In the genomic region with DNA sequence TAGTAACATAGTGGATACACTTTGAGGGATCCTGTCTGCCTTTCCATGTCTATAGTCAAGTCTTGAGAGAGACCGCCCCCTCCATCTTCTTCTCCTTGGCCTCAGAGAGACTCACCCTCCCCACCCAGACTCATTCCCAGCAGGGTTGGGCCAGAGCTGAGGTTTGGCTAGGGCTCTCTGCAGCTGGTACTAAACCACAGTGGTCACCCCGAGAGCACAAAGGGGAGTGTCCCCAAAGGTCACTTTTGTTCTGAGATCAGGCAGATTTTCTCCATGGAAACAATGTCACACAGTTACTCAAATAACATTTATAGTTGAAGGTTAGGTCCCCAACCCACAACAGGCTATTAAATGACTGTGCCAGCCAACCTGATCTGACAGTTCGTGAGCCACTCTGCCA, we compare ENCODE assay signal across 15 mouse cellular contexts. TPM values are rescaled to one million over a fixed set of nuclear protein-coding genes. Genes with fewer than 3 reads are reported as not detected.
"Had no signal": no experiment of that assay in that cellular context is flagged by ENCODE, and none has a peak within 500 bp of the region (broad histone marks: within the 10 kb centered on the region; RNA-seq: fewer than 3 reads in every experiment).

No protein-coding gene starts in this region.

- H3K9ac ChIP-seq: liver, embryonic 15.5 days; midbrain, embryonic 15.5 days had no signal

- H3K36me3 ChIP-seq: limb, embryonic 10.5 days; liver, embryonic 15.5 days; midbrain, embryonic 10.5 days; midbrain, embryonic 15.5 days had no signal

- H3K9me3 ChIP-seq: limb, embryonic 10.5 days; liver, embryonic 15.5 days; midbrain, embryonic 10.5 days; midbrain, embryonic 15.5 days had no signal

- H3K4me2 ChIP-seq: liver, embryonic 11.5 days; liver, embryonic 15.5 days; midbrain, embryonic 15.5 days had no signal

- H3K4me3 ChIP-seq: left cerebral cortex, adult 2 months; limb, embryonic 10.5 days; liver, embryonic 15.5 days; midbrain, embryonic 10.5 days; midbrain, embryonic 15.5 days had no signal

- DNase-seq: kidney, postnatal 14 days; lung, adult 2 months; right cerebral cortex, adult 18-20 months; right cerebral cortex, postnatal 25 days; thymus, adult 18-20 months; thymus, postnatal 14 days had no signal

- H3K27ac ChIP-seq: left cerebral cortex, adult 2 months; limb, embryonic 10.5 days; liver, embryonic 15.5 days; midbrain, embryonic 10.5 days; midbrain, embryonic 15.5 days; stomach, postnatal 0 days had no signal

- H3K27me3 ChIP-seq: liver, embryonic 15.5 days; midbrain, embryonic 15.5 days had no signal

- H3K4me1 ChIP-seq: liver, embryonic 15.5 days; midbrain, embryonic 15.5 days had no signal

- ATAC-seq: lung, postnatal 0 days; midbrain, embryonic 15.5 days had no signal

RNA-seq across cellular contexts. Expression of gene H2-Oa, which starts 23.3 kb away (rescaled TPM):
- polyA plus RNA-seq: midbrain, embryonic 15.5 days; neural tube, embryonic 14.5 days had no signal
